Mouse (Mus musculus) effector memory CD4-positive, alpha-beta T cell, adult 5 months (primary cell): ENCODE data around the gene Sdhaf1. TPM values are rescaled to one million over a fixed set of nuclear protein-coding genes. Genes with fewer than 3 reads are reported as not detected.

Experiments
- polyA plus RNA-seq: library from polyadenylated mRNA; unstranded; fragments of 100-300 nt; shearing (Covaris generic); gene quantifications from one replicate; pipeline ENCODE4 v1.2.1, GENCODE M21; 2017

Sdhaf1 gene
- 20.6 TPM for polyA plus RNA-seq

DNA sequence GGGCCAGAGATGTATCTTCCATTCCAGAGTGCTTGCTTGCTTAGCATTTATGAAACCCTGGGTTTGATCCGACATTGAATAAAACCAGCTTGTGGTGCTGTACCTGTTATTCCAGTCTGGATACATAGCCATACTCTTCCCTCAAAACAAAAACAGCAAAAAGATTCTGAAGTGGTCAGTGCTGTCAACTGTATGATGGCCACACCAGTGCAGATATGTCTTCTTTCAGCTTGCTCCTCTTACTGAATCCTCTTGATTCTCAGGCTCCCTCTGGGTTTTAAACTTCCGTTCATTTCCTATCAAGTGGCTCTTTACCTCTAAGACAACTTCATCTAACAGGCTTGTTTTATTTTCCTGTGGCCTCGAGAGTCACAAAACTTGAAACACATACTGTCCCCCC, at the start of gene Sdhaf1:
Gene Sdhaf1 (minus strand): TSS at position 101 of the 400 bp plus-strand sequence.

DNA sequence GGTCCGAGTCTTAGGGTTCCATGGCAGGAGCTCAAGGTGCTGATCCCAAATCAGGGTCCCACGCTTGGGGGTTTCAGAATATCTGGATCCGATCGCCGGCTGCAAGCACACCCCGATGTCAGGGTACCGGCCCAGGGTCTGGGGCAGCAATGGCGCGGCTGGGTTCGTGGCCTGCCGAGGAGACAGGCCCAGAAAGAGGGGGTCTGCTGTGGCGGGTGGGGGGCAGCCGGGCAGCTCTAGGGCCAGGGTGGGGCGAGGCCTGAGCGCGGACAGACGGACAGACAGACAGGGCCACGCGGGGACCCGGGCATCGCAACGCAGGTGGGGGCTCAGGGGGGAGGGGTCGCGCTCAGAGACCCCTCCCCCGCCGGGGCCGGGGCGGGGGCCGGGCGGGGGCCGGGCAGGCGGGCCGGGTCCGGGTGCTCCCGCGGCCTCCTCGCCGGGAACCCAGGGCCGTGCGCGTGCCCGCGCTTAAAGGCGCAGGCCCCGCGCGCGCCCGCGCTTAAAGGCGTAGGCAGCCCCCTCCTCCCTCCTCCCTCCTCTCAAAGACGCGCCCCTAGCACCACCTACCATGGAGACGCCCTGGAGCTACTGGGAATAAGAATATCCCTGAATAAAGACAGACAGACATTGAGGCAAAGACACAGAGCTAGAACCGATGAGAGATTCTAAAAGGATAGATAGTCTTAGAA, 39.1 kb upstream of the Sdhaf1 start, which contains the start of gene Lrfn3:
Gene Lrfn3 (minus strand): TSS at position 121 of the 692 bp plus-strand sequence.

DNA sequence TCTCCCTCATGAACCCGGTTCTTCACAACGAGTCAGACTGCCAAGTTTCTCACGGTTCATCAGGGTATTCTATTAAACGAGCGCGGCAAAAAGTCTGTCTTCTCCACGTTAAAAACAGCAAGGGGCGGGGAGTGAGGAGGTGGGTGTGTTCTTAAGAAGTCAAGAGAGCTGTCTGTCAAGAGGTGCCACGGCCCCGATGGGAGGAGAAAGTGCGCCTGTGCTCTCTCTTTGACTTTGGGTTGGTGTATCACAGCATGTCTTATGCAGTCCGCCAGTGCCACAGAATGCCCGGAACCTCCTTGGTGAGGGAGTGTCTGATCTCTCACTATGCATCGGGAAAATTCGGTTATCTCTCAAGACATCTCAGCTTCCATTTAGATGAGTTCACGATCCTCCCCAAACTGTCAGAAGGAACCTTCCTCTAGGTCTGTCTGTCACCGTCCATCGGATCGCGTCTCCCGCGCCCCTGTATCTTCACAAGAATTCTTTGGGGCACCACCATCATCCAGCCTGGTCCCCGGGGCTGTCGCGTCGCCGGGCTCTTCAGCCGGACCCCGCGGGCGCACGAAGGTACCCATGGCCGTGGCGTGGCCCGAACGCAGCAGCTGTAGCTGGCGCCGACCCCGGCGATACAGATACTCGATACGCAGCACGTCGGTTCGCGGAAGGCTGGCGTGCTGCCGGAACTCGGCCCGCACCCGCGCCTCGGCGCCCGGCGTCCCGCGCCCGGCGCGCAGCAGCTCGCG, 2.0 kb downstream of the Sdhaf1 start, which contains the start of gene E130208F15Rik:
Gene E130208F15Rik (plus strand): TSS at position 202 of the 746 bp plus-strand sequence.

DNA sequence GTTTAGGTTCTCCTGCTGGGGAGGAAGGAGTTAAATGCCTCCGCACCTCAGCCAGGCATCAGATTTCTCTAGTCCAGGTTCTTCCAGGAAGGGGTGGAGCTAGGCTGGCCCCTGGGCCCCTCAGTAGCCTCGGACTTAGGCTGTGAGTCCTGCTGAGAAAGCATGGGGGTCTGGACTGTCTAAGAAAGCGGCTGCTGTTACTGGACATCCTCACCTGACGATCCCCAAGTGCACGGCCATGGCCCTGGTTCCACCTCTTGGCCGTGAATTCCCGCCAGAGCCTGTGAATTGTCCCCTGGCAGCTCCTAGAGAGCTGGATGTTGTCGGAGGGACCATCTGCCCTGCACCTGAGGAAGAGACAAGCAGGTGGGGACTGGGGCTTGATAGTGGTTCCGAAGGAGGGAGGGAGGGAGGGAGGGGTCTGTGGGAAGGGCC, 9.0 kb downstream of the Sdhaf1 start, which contains the start of gene Syne4:
Gene Syne4 (plus strand): TSS at position 87 of the 435 bp plus-strand sequence.

DNA sequence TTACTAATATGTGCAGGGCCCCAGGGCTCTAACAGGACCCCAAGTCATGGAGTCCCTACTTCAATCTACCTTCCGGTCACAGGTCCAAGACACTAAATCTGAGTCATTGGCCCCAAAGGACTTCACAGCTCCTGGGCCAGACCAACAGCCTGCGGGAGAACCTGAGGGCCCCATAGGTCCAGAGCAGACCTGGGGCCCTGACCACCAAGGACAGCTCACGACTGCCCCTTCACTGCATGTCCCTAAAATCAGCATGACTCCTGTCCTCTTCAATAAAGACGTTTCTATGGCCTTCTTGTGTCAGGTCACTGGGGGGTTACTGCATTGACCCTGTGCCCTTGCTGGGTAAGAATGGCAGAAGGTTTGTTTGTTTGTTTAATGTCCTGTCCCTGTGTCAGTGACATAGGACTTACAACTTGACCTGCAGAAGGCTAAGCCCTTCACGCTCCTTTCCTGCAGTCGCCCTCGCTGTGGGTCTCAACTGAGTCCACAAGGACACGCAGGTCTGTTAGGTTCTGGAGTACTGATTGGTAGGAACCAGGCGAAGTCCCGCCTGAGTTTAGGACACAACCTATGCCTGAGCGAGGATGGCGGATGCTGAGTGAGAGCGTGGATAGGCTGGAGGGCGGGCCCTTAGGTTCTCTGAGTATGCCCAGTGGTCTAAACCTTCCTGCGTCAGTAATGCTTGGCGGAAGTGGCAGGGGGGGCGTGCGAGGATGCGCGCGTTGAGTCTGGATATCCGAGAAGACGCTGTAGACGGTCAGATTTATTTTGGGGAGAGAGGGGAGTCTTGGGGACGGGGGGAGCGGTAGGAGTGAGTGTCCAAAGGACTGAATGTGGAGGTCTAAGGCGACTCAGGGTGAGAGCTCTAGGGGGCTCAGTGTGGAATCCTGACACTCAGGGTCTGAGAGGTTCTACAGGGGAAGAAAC, 15.4 kb downstream of the Sdhaf1 start, which contains the start of gene Alkbh6:
Gene Alkbh6 (plus strand): TSS at position 642 of the 930 bp plus-strand sequence.

DNA sequence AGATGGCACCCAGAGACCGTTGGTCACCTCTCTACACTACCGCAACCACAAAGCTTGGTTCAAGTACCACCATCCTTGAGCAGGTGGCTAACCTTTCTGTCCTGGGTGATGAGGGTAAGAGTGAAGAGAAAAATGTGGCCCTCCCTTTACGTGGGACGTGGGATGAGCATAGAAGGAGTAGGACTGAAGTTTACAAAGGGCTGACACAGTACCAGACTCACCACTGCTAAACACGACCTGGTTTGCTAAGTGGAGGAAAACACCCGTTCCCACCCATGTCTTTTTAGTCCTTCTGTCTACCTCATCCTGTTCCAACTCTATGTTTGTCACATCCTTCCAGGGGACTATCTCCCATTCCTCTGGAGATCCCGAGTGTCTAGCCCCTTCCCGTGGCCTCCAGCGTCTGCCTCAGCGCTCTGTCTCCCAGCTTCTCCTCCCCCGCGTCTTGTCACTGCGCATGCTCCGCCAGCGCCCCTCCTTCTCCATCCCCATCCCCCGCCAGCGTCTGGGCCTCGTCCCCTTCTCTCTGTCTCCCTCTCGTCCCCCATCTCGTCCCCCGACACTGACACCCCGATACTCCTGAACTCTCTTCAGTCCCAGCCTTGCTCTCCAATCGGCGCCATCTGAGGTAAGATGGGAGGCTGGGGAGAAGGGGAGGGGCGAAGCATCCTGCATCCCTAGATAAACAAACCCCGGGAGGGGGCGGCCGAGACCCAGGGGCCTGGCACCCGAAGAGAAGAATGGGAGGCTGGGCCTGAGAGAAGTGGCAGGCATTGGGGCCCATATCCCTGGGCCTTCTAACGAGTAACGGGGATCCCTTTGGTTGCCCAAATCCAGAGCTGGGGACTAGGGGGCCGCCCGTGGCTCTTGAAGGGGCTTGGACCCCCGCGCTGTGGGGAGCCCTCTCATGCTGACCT, 32.2 kb downstream of the Sdhaf1 start, which contains the start of gene Clip3:
Gene Clip3 (plus strand): TSS at position 514 of the 917 bp plus-strand sequence.

DNA sequence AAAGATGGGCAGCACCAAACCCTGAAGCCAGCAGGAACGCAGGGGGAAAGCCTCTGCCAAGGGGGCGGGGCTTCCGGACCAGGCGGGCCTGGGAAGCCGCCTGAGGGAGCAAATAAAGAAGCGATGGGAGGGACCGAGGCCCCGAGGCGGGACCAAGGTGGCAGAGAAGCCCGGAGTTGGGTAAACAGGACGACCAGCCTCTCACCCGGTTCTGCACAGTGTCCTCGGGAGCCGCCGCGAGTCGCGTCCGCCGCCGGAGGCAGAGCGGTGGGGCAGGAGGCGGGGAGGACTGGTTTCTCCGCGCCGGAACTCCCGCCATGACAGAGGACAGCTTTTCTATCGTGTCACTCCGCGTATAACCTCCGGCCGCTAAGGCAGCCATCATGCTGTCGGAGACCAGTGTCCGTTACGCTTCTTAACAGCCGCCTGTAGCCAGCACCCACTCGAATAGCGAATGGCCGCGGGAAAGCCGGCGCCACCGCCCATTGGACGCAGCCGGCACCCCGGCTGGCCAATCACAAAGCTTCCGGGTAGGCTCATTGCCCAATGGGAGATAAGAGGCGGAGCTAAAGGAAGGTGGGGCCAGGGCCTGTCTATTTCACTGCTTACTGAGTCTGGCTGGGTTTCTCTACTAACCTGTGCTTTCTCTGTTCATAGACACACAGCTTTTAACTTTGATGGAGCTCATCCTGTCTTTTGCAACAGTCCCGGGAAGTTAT, 43.6 kb downstream of the Sdhaf1 start, which contains the start of the genes Thap8 and Wdr62:
Gene Thap8 (plus strand): TSS at position 144 of the 719 bp plus-strand sequence.
Gene Wdr62 (minus strand): TSS at position 469 of the 719 bp plus-strand sequence.

Other genes starting within 250 kb of the Sdhaf1 start
- gene Gm26920, start 233.5 kb downstream of the Sdhaf1 start, polyA plus RNA-seq: not detected
- gene Zfp566, start 233.4 kb downstream of the Sdhaf1 start, polyA plus RNA-seq: 8.9 TPM
- 57.5 TPM for gene Zfp260, start 229.1 kb downstream of the Sdhaf1 start, polyA plus RNA-seq
- gene Zfp382, start 202.0 kb downstream of the Sdhaf1 start, polyA plus RNA-seq: 9.1 TPM
- 26.4 TPM for gene Zfp146, start 154.1 kb downstream of the Sdhaf1 start, polyA plus RNA-seq
- not detected for gene Cox7a1, start 139.8 kb downstream of the Sdhaf1 start, polyA plus RNA-seq
- gene Capns1, start 125.1 kb downstream of the Sdhaf1 start, polyA plus RNA-seq: 71.9 TPM
- 22.1 TPM for gene Polr2i, start 91.9 kb downstream of the Sdhaf1 start, polyA plus RNA-seq
- gene Tbcb, start 91.6 kb downstream of the Sdhaf1 start, polyA plus RNA-seq: 59.1 TPM
- not detected for gene Ovol3, start 88.2 kb downstream of the Sdhaf1 start, polyA plus RNA-seq
- 0.37 TPM for gene Thap8, start 43.8 kb downstream of the Sdhaf1 start, polyA plus RNA-seq
- gene Wdr62, start 43.5 kb downstream of the Sdhaf1 start, polyA plus RNA-seq: 5.2 TPM
- gene Clip3, start 32.2 kb downstream of the Sdhaf1 start, polyA plus RNA-seq: 0.41 TPM
- gene Alkbh6, start 15.2 kb downstream of the Sdhaf1 start, polyA plus RNA-seq: 86.8 TPM
- gene Syne4, start 9.1 kb downstream of the Sdhaf1 start, polyA plus RNA-seq: 5.9 TPM
- not detected for gene E130208F15Rik, start 2.2 kb downstream of the Sdhaf1 start, polyA plus RNA-seq
- not detected for gene Lrfn3, start 38.9 kb upstream of the Sdhaf1 start, polyA plus RNA-seq
- 2.8 TPM for gene Tyrobp, start 89.9 kb upstream of the Sdhaf1 start, polyA plus RNA-seq
- 589 TPM for gene Hcst, start 96.0 kb upstream of the Sdhaf1 start, polyA plus RNA-seq
- gene Nfkbid, start 97.8 kb upstream of the Sdhaf1 start, polyA plus RNA-seq: 853 TPM
- 34.3 TPM for gene Aplp1, start 121.6 kb upstream of the Sdhaf1 start, polyA plus RNA-seq
- 0.25 TPM for gene Kirrel2, start 133.8 kb upstream of the Sdhaf1 start, polyA plus RNA-seq
- gene Nphs1, start 134.4 kb upstream of the Sdhaf1 start, polyA plus RNA-seq: not detected
- gene Prodh2, start 169.7 kb upstream of the Sdhaf1 start, polyA plus RNA-seq: not detected
- gene Arhgap33, start 211.2 kb upstream of the Sdhaf1 start, polyA plus RNA-seq: 1.0 TPM
- 3.3 TPM for gene Hspb6, start 228.3 kb upstream of the Sdhaf1 start, polyA plus RNA-seq
- 3.3 TPM for gene Proser3, start 228.4 kb upstream of the Sdhaf1 start, polyA plus RNA-seq
- gene Lin37, start 235.9 kb upstream of the Sdhaf1 start, polyA plus RNA-seq: 48.0 TPM
- gene U2af1l4, start 239.4 kb upstream of the Sdhaf1 start, polyA plus RNA-seq: 84.8 TPM
- 57.8 TPM for gene Gm49396, start 239.4 kb upstream of the Sdhaf1 start, polyA plus RNA-seq
- gene Psenen, start 239.7 kb upstream of the Sdhaf1 start, polyA plus RNA-seq: 137 TPM
- 59.7 TPM for gene Igflr1, start 241.5 kb upstream of the Sdhaf1 start, polyA plus RNA-seq